Mouse (Mus musculus) cerebellum, adult 11-12 months (tissue): ENCODE data around the gene Olfr829.
"Not testable (repeated sequence)": the region's sequence is repeated elsewhere in the genome, so short reads cannot be mapped to it uniquely, and the experiment has no call there.

Source experiments
- DNase-seq: peaks from one replicate; pipeline ENCODE4 v3.0.0; 2022

The Olfr829 gene

DNA sequence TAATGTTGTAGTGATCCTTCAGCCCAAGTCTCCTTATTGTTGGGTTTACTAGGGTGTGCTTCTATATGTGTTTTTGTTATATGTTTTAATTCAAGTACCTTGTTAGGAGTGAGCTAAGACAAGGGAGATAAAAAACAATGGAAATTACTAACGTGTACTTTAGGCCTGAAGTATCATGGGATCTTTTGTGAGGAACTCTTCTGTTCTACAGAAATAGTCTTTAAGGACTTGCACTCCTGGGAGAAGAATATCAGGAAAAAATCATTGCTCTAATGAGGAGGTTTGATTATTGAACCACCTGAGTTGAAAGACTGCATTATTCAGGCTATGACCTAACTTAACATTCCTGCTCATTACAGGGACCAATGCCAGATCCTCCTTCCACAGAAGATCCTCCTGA, at the start of gene Olfr829:
TSS of gene Olfr829 (plus strand) at position 301 of the 400 bp plus-strand sequence.
- DNase-seq, result no peak

GRCm38 (mm10) chr9:18819426-18819825, 35.3 kb upstream of the Olfr829 start, which contains the start of gene Olfr828:
Gene Olfr828, minus strand, starts transcription at chr9:18819526.
- DNase-seq, result no peak

GRCm38 (mm10) chr9:18874393-18874792, 19.7 kb downstream of the Olfr829 start, which contains the start of gene Olfr830:
Gene Olfr830, plus strand, starts transcription at chr9:18874693.
- DNase-seq, result no peak

DNA sequence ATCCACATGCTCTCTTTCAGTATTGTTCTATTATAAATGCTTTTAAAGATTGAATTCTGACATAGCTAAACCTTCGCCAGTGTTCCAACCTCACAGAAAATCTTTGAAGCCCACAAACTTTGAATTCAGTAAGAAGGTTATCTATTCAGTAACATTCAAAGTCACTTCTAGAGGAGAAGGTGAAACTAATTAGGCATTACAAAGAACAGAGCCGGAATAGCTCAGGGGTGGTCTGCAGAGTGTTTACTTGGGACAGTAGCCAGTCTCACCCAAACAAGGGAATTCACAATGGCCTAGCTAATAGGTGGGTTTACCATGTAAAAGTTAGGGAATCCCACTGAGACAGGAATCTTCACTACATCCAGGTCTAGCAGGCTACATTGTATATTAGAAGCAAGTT, 53.0 kb downstream of the Olfr829 start:
- not testable (repeated sequence) for DNase-seq
